Mouse (Mus musculus): ENCODE measurements around the gene Brpf3.
A peak's percentile ranks its signal among the peaks of the same experiment; 100 is the strongest.
"Not testable (repeated sequence)": the region's sequence is repeated elsewhere in the genome, so short reads cannot be mapped to it uniquely, and the experiment has no call there.

The Brpf3 gene

DNA sequence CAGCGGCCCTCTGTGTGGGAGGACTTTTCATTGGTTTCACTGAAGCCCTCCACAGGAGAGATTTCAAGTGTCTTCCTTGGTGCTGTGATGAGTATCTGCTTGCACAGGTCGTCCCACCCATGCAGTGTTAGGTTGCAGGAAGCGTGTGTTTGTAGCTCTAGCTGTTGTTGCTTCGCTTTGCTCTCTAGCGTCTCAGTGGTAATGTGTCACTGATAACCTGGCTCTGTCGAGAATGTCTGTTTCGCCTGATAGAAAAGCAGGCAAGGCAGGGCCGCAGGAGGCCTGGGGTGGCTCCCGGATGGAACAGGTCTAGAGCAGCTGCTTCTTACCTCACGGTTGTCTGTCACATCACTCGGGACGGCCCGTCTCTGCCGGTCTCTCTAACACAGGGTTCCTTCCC is 28.2 kb downstream of the Brpf3 start:
- DNase-seq (ENCODE audit: low spot score): peak; percentile 72

GRCm38 (mm10) chr17:28831065-28831464 is 30.2 kb downstream of the Brpf3 start:
- DNase-seq (ENCODE audit: low spot score): no peak

DNA sequence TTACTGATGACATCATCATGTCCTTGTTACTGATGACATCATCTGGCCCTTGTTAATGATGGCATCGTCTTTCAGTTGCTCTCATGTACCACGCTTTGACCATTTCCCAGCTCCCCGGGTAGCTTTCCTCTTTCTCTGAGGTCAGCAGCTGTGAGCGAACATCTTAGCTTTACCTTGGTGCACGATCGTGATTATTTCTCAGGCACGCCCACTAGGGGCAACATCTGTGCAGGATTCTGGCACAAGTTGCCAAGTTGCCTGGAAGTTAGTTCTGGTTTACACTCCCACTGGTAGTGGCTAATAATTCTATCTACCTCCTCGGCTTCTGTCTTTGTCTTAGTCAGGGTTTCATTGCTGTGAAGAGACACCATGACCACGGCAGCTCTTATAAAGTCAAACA is 31.1 kb downstream of the Brpf3 start:
- DNase-seq (ENCODE audit: low spot score): no peak

DNA sequence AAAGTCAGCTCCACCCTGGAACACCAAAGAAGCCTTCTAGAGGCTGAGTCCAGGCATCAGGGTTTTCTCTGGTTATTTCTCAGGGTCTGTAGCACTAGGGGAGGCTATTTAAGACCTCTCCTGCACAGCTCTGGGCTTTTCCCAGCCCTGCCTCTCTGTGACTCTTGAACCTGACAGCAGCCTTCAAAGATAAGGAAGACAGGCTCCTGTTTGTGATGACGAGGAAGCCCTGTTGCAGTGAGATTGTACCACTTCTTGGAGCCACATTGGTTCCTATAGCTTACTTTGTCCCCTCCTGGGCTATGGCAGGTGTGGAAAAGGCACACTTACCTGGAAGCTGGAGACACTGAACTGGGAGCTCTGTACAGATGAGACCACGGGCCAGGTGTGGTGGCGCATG is 32.0 kb downstream of the Brpf3 start:
- peak; percentile 43 for DNase-seq (ENCODE audit: low spot score)

DNA sequence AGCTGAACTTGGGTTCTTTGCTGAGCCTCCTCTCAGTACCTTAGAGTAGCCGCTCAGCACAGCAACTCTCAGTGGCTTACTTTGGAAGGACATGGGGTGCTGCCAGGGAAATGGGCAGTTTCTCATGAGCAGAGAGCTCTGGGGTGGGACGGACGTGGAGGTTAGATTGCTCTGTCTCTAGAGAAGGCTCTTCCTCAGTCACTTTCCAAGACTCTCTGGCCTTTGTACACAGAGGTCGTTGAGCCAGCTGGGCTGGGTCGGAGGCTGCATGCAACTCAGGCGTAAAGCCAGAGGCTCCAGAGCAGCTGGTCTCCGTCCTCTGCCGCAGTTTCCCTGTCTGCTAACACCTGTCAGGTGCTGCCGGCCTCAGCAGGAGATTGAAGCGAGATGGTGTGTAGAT is 33.8 kb downstream of the Brpf3 start:
- DNase-seq (ENCODE audit: low spot score): no peak

GRCm38 (mm10) chr17:28837840-28838239 is 37.0 kb downstream of the Brpf3 start:
- no peak for DNase-seq (ENCODE audit: low spot score)

DNA sequence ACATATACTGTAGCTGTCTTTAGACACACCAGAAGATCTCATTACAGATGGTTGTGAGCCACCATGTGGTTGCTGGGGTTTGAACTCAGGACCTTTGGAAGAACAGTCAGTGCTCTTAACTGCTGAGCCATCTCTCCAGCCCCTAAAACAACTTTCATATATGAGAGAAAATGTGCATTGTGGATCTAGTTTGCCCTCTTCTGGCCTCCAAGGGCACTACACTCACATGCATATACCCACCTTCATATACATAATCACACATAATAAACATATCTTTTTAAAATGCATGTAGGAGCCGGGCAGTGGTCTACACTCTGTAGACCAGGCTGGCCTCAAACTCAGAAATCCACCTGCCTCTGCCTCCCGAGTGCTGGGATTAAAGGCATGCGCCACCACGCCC is 41.1 kb downstream of the Brpf3 start:
- DNase-seq (ENCODE audit: low spot score): not testable (repeated sequence)

GRCm38 (mm10) chr17:28843665-28844064 is 42.8 kb downstream of the Brpf3 start:
- DNase-seq (ENCODE audit: low spot score): no peak

- no peak for DNase-seq (ENCODE audit: low spot score)
Measured at GRCm38 (mm10) chr17:28846974-28847617, 46.2 kb downstream of the Brpf3 start.

DNA sequence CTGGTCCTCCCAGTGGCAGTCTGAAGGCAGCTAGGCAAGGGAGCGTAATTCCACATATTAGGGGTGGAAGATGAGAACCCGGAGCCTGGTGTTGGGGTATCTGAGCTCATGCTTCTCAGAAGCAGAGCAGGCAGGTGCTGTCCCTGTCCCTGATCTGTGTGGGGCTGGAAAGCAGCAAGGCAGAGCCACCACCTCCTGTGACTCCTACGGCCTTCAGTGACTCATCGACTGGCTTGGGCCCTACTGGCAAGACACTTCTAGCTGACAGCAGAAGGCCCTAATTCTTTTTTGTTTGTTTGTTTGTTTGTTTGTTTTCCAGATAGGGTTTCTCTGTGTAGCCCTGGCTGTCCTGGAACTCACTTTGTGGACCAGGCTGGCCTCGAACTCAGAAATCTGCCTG is 49.6 kb downstream of the Brpf3 start:
- DNase-seq (ENCODE audit: low spot score): no peak

- no peak for DNase-seq (ENCODE audit: low spot score)
Measured at GRCm38 (mm10) chr17:28854377-28854776, 53.5 kb downstream of the Brpf3 start.

DNA sequence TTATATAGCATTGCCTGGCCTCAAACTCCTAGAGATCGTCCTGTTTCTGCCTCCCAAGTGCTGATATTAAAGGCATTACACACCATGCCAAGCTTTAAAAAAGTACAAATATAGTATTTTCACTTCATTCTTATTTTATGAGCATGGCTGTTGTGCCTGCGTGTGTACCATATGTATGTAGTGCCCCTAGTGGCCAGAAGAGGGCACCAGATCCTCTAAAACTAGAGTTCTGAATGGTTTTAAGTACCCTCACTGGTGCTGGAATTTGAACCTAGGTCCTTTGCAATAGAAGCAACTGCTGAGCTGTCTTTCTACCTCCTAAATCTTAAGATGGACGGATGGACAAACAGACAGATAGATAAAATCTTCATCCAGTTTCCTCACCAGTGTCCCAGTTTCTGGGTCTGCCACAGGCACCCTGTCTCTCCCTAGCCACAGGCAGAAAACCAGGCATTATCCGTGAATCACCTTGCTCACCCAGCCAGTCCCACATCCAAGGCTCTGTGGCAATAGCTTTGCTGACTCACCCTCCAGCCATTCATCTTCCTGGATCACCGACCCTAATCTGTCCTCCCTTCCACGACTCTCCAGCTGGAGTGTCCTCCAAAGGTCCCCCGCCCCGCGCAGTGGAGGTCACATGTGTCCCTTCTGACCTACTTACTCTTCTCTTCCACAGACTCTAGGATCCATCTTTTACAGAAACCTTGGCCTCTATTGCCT is 54.4 kb downstream of the Brpf3 start:
- peak; percentile 52 for DNase-seq (ENCODE audit: low spot score)

GRCm38 (mm10) chr17:28856030-28856429 is 55.1 kb downstream of the Brpf3 start:
- DNase-seq (ENCODE audit: low spot score): no peak

GRCm38 (mm10) chr17:28858205-28858604 is 57.3 kb downstream of the Brpf3 start, which contains the start of gene Pnpla1:
Pnpla1 (plus strand) TSS chr17:28858411.
- no peak for DNase-seq (ENCODE audit: low spot score)

- no peak for DNase-seq (ENCODE audit: low spot score)
Measured at GRCm38 (mm10) chr17:28863926-28864325, 63.0 kb downstream of the Brpf3 start.

- no peak for DNase-seq (ENCODE audit: low spot score)
Measured at GRCm38 (mm10) chr17:28864464-28864863, 63.6 kb downstream of the Brpf3 start.

DNA sequence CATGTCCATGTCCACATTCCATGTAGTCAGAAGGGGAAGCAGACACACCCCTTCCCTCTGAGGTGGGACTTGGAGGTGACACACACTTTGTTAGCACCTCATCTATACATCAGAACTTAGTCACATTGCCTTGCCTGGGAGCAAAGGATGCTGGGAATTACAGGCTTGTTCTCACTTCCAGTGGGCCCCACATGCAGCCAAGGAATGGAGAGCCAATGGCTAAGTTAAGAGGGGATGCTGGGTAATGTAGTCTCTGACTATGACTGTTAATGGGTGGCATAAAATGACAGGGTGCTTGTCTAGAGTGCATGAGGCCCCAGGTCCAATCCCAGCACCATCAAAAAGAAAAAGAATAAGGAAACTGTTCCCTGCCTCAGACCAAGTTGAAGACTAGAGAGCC is 66.0 kb downstream of the Brpf3 start:
- DNase-seq (ENCODE audit: low spot score): no peak

GRCm38 (mm10) chr17:28867381-28867780 is 66.5 kb downstream of the Brpf3 start:
- no peak for DNase-seq (ENCODE audit: low spot score)

DNA sequence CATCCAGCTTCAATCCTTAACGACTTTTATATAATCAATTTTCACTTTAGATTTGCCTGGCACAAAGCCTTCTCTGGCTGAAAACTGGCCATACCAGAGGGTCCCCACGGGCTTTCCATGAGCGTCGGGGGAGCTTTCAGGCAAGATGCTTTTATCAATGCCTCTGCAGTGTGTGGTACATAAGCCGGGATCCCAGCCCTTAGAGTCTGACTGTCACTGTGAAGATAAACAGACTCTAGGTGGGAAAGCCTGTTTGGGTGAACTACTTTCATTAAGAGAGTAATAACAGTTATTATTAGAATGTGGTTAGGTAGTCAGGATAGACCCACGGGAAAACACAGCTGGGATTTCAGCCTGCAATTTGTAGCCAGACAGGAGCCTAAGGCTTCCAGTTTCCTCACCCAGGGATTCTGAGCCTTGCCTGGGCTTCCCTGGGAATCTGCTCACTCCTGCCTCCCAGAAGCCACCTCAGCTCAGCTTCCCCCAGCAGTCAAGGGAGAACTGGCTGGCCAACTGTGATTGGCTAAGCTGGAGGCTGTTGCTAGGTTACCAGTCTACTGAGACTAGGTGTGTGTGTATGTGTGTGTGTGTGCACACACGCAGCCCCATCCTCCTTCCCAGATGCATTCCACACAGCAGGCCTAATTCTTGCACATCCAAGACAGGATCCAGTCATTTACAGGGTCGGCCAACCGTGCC is 68.7 kb downstream of the Brpf3 start:
- DNase-seq (ENCODE audit: low spot score): no peak

DNA sequence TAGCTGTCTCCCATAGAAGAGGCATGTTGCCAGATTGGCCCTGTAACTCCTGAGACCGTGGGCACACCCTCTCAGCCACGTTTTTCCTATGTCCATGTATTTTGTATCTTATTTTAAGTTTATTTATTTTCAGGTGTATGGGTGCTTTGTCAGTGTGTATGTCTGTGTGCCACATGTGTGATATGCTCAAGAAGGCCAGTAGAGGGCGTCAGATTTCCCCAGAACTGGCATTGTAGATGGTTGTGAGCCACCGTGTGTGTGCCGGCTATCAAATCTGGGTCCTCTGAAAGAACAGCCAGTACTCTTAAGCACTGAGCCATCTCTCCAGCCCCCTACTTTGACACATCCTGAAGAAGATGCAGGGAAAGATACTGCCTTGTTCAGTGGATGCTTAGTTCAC is 69.5 kb downstream of the Brpf3 start:
- DNase-seq (ENCODE audit: low spot score): no peak

- no peak for DNase-seq (ENCODE audit: low spot score)
Measured at GRCm38 (mm10) chr17:28871831-28872230, 70.9 kb downstream of the Brpf3 start.

DNA sequence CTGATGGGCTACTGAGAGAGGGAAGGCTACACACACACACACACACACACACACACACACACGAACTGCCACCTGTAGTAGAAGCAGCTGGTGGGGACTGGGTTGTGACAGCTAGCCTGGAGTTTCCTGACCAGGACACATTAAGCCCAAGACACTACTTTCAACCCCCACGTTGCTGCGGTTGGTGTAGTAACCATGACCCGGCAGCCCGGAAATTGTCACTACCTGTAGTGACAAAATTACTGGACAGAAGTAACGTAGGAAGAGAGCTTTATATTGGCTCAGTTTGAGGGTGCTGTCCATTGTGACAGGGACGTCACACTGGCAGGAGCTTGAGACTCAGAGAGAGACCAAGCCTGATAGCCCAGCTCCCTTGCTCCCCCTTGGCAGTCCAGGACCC is 71.4 kb downstream of the Brpf3 start:
- no peak for DNase-seq (ENCODE audit: low spot score)

GRCm38 (mm10) chr17:28874216-28874615 is 73.3 kb downstream of the Brpf3 start:
- no peak for DNase-seq (ENCODE audit: low spot score)
